Mouse (Mus musculus) cerebellum, postnatal 10 days (tissue): ENCODE measurements around the gene Grik5.

Experiments used
- DNase-seq, 2 experiments: peaks; one replicate each; pipeline ENCODE4 v3.0.0; 2021; ENCODE audit warnings: mixed read lengths in 2 of 2

The Grik5 gene

GRCm38 (mm10) chr7:24984307-24984706, 87.8 kb downstream of the Grik5 start:
- peak; percentile 53 to 59 for DNase-seq

- no peak for DNase-seq
These were observed 88.8 kb downstream of the Grik5 start for GRCm38 (mm10) chr7:24983396-24983795.

- DNase-seq = peak; percentile 55
These were observed 91.7 kb downstream of the Grik5 start for GRCm38 (mm10) chr7:24980439-24980838.

- DNase-seq = no peak
These were observed 93.4 kb downstream of the Grik5 start for GRCm38 (mm10) chr7:24978781-24979180.

GRCm38 (mm10) chr7:24974893-24975595, 97.1 kb downstream of the Grik5 start:
- DNase-seq = peak; percentile 70 to 77

GRCm38 (mm10) chr7:24973902-24974301, 98.2 kb downstream of the Grik5 start:
- DNase-seq = no peak

- DNase-seq = no peak
These were observed 98.9 kb downstream of the Grik5 start for GRCm38 (mm10) chr7:24973208-24973607.

GRCm38 (mm10) chr7:24971972-24972893, 99.9 kb downstream of the Grik5 start, which contains the start of gene Rabac1:
Gene Rabac1, minus strand, starts transcription at chr7:24972754.
- peak; percentile 91 to 93 for DNase-seq

- DNase-seq = peak; percentile 81 to 82
These were observed 100.7 kb downstream of the Grik5 start for GRCm38 (mm10) chr7:24971261-24971971.

GRCm38 (mm10) chr7:24970341-24970740, 101.8 kb downstream of the Grik5 start:
- no peak for DNase-seq

- peak; percentile 83 to 84 for DNase-seq
These were observed 102.3 kb downstream of the Grik5 start for GRCm38 (mm10) chr7:24969805-24970204.

GRCm38 (mm10) chr7:24968463-24968862, 103.7 kb downstream of the Grik5 start:
- no peak for DNase-seq

GRCm38 (mm10) chr7:24967966-24968365, 104.2 kb downstream of the Grik5 start:
- DNase-seq = no peak

- peak; percentile 92 to 96 for DNase-seq
These were observed 107.1 kb downstream of the Grik5 start for GRCm38 (mm10) chr7:24964897-24965535.

GRCm38 (mm10) chr7:24964288-24964687, 107.9 kb downstream of the Grik5 start:
- no peak for DNase-seq
